Mouse (Mus musculus): Measurements from ENCODE around the gene Enox2. TPM values are rescaled to one million over a fixed set of nuclear protein-coding genes. Genes with fewer than 3 reads are reported as not detected.

Gene Enox2
- polyA plus RNA-seq (2011; ENCODE audit: insufficient read depth, insufficient read length, low read depth, missing spikeins), result 10.2 and 11.3 TPM in 2 replicates

DNA sequence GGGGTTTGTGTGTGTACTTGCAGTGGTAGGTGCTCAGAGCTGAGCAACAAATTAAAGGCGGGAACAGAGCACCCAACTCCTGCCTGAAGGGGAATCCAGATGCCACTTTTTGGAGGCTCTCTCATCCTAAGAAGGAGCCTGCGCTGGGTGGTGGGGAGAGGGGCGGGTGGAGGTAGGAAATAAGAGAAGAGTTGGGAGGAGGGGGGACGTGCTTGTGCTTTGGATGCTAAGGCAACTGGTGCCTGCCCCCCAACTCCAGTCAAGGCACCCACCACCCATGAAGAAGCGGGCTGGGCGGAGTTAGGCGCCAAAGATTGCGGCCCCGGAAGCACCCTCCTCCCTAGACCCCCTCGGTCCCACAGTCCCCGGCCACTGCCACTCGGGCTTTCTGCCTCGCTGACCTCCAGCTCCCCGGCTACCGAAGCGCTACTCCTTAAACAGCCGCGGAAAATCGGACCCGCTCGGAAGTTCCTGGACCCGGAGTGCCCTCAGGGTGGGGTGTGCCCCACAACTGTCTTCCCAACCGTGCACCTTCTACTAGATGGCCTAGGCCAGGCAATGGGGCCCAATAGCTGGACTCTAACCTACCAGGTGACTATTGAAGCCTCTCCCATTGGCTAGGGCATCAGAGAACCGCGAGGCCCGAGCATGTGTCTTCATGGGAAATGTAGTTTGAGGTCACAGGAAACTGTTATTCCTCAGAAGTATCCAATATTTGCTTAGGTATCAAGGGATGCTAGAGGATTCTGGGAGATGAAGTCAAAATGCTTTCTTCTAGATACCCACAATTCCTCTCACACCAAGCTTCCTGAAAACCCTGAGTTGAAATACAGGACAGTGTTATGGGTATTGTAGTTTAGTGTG, at the start of gene Enox2:
Gene Enox2, minus strand, starts transcription at position 560 of the 864 bp plus-strand sequence.
- Histone ChIP-seq H3K36me3 (ENCODE audit: control insufficient read depth, insufficient read depth, low read length, poor library complexity, severe bottlenecking) (no peaks in the 10 kb centered on the region), H3K27ac (ENCODE audit: insufficient read depth, low read length) (no peak within 1 kb of the TSS), H3K9me3 (replicated peaks; ENCODE audit: control insufficient read depth, insufficient read depth, low read length, poor library complexity, severe bottlenecking) (no peaks in the 10 kb centered on the region), H3K27me3 (ENCODE audit: control insufficient read depth, insufficient read depth, low read length, poor library complexity, severe bottlenecking) (no peaks in the 10 kb centered on the region), H3K4me1 (ENCODE audit: control insufficient read depth, insufficient read depth, low read length) (no peaks in the 10 kb centered on the region), H3K4me3 (ENCODE audit: low read depth, low read length) (peak within 1 kb of the TSS; percentile 76), H3K9ac (ENCODE audit: low read depth, poor library complexity, severe bottlenecking) (peak within 1 kb of the TSS; percentile 82)
- no peak for TF ChIP-seq CTCF (IDR thresholded peaks at IDR 0.05; ENCODE audit: low read depth, low read length)
- TF ChIP-seq EP300 (IDR thresholded peaks at IDR 0.05; ENCODE audit: insufficient read depth, low read depth, low read length), result no peak
- no peak for TF ChIP-seq POLR2A (IDR thresholded peaks at IDR 0.05; ENCODE audit: insufficient read depth, low read length)

- no peak for TF ChIP-seq CTCF (IDR thresholded peaks at IDR 0.05; ENCODE audit: low read depth, low read length)
- TF ChIP-seq EP300 (IDR thresholded peaks at IDR 0.05; ENCODE audit: insufficient read depth, low read depth, low read length), result no peak
- no peak for TF ChIP-seq POLR2A (IDR thresholded peaks at IDR 0.05; ENCODE audit: insufficient read depth, low read length)
- Histone ChIP-seq H3K9me3 (replicated peaks; ENCODE audit: control insufficient read depth, insufficient read depth, low read length, poor library complexity, severe bottlenecking) (no peaks in the 10 kb centered on the region), H3K27ac (ENCODE audit: insufficient read depth, low read length) (no peak overlapping the region), H3K36me3 (ENCODE audit: control insufficient read depth, insufficient read depth, low read length, poor library complexity, severe bottlenecking) (no peaks in the 10 kb centered on the region), H3K4me3 (ENCODE audit: low read depth, low read length) (no peak overlapping the region), H3K27me3 (ENCODE audit: control insufficient read depth, insufficient read depth, low read length, poor library complexity, severe bottlenecking) (no peaks in the 10 kb centered on the region), H3K4me1 (ENCODE audit: control insufficient read depth, insufficient read depth, low read length) (no peaks in the 10 kb centered on the region), H3K9ac (ENCODE audit: low read depth, poor library complexity, severe bottlenecking) (no peak overlapping the region)
Observed at GRCm38 (mm10) chrX:49309496-49309895, 21.4 kb upstream of the Enox2 start.

- H3K4me3 ChIP-seq (ENCODE audit: low read depth, low read length), result no peak overlapping the region
- H3K36me3 ChIP-seq (ENCODE audit: control insufficient read depth, insufficient read depth, low read length, poor library complexity, severe bottlenecking), result no peaks in the 10 kb centered on the region
- H3K27me3 ChIP-seq (ENCODE audit: control insufficient read depth, insufficient read depth, low read length, poor library complexity, severe bottlenecking), result no peaks in the 10 kb centered on the region
- H3K4me1 ChIP-seq (ENCODE audit: control insufficient read depth, insufficient read depth, low read length), result no peaks in the 10 kb centered on the region
- TF ChIP-seq CTCF (IDR thresholded peaks at IDR 0.05; ENCODE audit: low read depth, low read length) (no peak), POLR2A (IDR thresholded peaks at IDR 0.05; ENCODE audit: insufficient read depth, low read length) (no peak), EP300 (IDR thresholded peaks at IDR 0.05; ENCODE audit: insufficient read depth, low read depth, low read length) (no peak)
- no peaks in the 10 kb centered on the region for H3K9me3 ChIP-seq (replicated peaks; ENCODE audit: control insufficient read depth, insufficient read depth, low read length, poor library complexity, severe bottlenecking)
- H3K27ac ChIP-seq (ENCODE audit: insufficient read depth, low read length), result no peak overlapping the region
- H3K9ac ChIP-seq (ENCODE audit: low read depth, poor library complexity, severe bottlenecking), result no peak overlapping the region
Observed at GRCm38 (mm10) chrX:49306659-49307058, 18.6 kb upstream of the Enox2 start.

- no peak for TF ChIP-seq EP300 (IDR thresholded peaks at IDR 0.05; ENCODE audit: insufficient read depth, low read depth, low read length)
- TF ChIP-seq CTCF (IDR thresholded peaks at IDR 0.05; ENCODE audit: low read depth, low read length), result no peak
- no peak for TF ChIP-seq POLR2A (IDR thresholded peaks at IDR 0.05; ENCODE audit: insufficient read depth, low read length)
- Histone ChIP-seq H3K4me3 (ENCODE audit: low read depth, low read length) (no peak overlapping the region), H3K36me3 (ENCODE audit: control insufficient read depth, insufficient read depth, low read length, poor library complexity, severe bottlenecking) (no peaks in the 10 kb centered on the region), H3K9ac (ENCODE audit: low read depth, poor library complexity, severe bottlenecking) (no peak overlapping the region), H3K9me3 (replicated peaks; ENCODE audit: control insufficient read depth, insufficient read depth, low read length, poor library complexity, severe bottlenecking) (no peaks in the 10 kb centered on the region), H3K4me1 (ENCODE audit: control insufficient read depth, insufficient read depth, low read length) (no peaks in the 10 kb centered on the region), H3K27ac (ENCODE audit: insufficient read depth, low read length) (no peak overlapping the region), H3K27me3 (ENCODE audit: control insufficient read depth, insufficient read depth, low read length, poor library complexity, severe bottlenecking) (no peaks in the 10 kb centered on the region)
Observed at GRCm38 (mm10) chrX:49279918-49280586, 8.0 kb downstream of the Enox2 start.

GRCm38 (mm10) chrX:49273487-49274042, 14.5 kb downstream of the Enox2 start:
- Histone ChIP-seq H3K4me3 (ENCODE audit: low read depth, low read length) (no peak overlapping the region), H3K9me3 (replicated peaks; ENCODE audit: control insufficient read depth, insufficient read depth, low read length, poor library complexity, severe bottlenecking) (no peaks in the 10 kb centered on the region)

More at GRCm38 (mm10) chrX:49273487-49274042, 14.5 kb downstream of the Enox2 start:
- no peaks in the 10 kb centered on the region for H3K36me3 ChIP-seq (ENCODE audit: control insufficient read depth, insufficient read depth, low read length, poor library complexity, severe bottlenecking)
- H3K27me3 ChIP-seq (ENCODE audit: control insufficient read depth, insufficient read depth, low read length, poor library complexity, severe bottlenecking), result no peaks in the 10 kb centered on the region
- TF ChIP-seq POLR2A (IDR thresholded peaks at IDR 0.05; ENCODE audit: insufficient read depth, low read length) (no peak), CTCF (IDR thresholded peaks at IDR 0.05; ENCODE audit: low read depth, low read length) (no peak), EP300 (IDR thresholded peaks at IDR 0.05; ENCODE audit: insufficient read depth, low read depth, low read length) (no peak)
- no peak overlapping the region for H3K9ac ChIP-seq (ENCODE audit: low read depth, poor library complexity, severe bottlenecking)
- no peak overlapping the region for H3K27ac ChIP-seq (ENCODE audit: insufficient read depth, low read length)
- no peaks in the 10 kb centered on the region for H3K4me1 ChIP-seq (ENCODE audit: control insufficient read depth, insufficient read depth, low read length)

Data from ES-Bruce4 (cell line).